Mouse (Mus musculus) stomach, embryonic 14.5 days (tissue): ENCODE data around the gene Gramd4. TPM values are rescaled to one million over a fixed set of nuclear protein-coding genes. Genes with fewer than 3 reads are reported as not detected.

ENCODE experiments used
- ATAC-seq: fragments of 200-750 bp; cut with Nextera tagmentation; 2 replicates; pipeline ENCODE4 v1.8.0; 2017; ENCODE audit warnings: low read depth, moderate TSS enrichment; ENCODE audit not compliant: insufficient number of reproducible peaks, insufficient read depth, low FRiP score
- H3K27ac ChIP-seq: fragments of 300-500 bp; sonication (generic); 2 replicates; pipeline ENCODE4 v1.5.1; 2014; ENCODE audit warnings: mild to moderate bottlenecking, low read length, moderate library complexity, mixed read lengths
- H3K27me3 ChIP-seq: fragments of 300-500 bp; sonication (generic); 2 replicates; pipeline ENCODE4 v1.6.1; 2014; ENCODE audit warnings: low read length, control low read depth, mixed read lengths; ENCODE audit not compliant: control insufficient read depth, insufficient read depth
- H3K36me3 ChIP-seq: fragments of 300-500 bp; sonication (generic); 2 replicates; pipeline ENCODE4 v1.6.1; 2014; ENCODE audit warnings: mild to moderate bottlenecking, control low read depth, low read length, moderate library complexity, mixed read lengths; ENCODE audit not compliant: control insufficient read depth, insufficient read depth
- H3K4me1 ChIP-seq: fragments of 300-500 bp; sonication (generic); 2 replicates; pipeline ENCODE4 v1.6.1; 2014; ENCODE audit warnings: low read length, control low read depth, mixed read lengths; ENCODE audit not compliant: control insufficient read depth, insufficient read depth
- H3K4me2 ChIP-seq: fragments of 300-500 bp; sonication (generic); replicated peaks from 2 replicates; pipeline ENCODE4 v1.6.1; 2014; ENCODE audit warnings: low read depth, low read length, control low read depth
- H3K4me3 ChIP-seq: fragments of 300-500 bp; sonication (generic); 2 replicates; pipeline ENCODE4 v1.5.1; 2014; ENCODE audit warnings: low read depth, low read length, control low read depth
- H3K9ac ChIP-seq: fragments of 300-500 bp; sonication (generic); replicated peaks from 2 replicates; pipeline ENCODE4 v1.6.1; 2014; ENCODE audit warnings: low read depth, mild to moderate bottlenecking, control low read depth, low read length, moderate library complexity, mixed read lengths
- H3K9me3 ChIP-seq: fragments of 300-500 bp; sonication (generic); 2 replicates; pipeline ENCODE4 v1.6.1; 2016; ENCODE audit warnings: low read depth, low read length, control low read depth; ENCODE audit not compliant: control insufficient read depth
- WGBS: fragments of 180-500 bp; shearing (Covaris S2); extraction: QIAGEN DNeasy Blood & Tissue Kit; methylation state at CpG from one replicate; pipeline ENCODE4 v1.1.7; 2014; 5-methylcytosine and 5-hydroxymethylcytosine counted together
- polyA plus RNA-seq: library from polyadenylated mRNA; unstranded; fragments of >200 nt; fragmentation: Nextera tagmentation; extraction: Ambion mirVana; gene quantifications from 2 replicates; pipeline ENCODE4 v1.2.1, GENCODE M21; 2014

Gramd4 gene
- polyA plus RNA-seq, 1 experiment from 2014 or later, result 7.2 TPM

DNA sequence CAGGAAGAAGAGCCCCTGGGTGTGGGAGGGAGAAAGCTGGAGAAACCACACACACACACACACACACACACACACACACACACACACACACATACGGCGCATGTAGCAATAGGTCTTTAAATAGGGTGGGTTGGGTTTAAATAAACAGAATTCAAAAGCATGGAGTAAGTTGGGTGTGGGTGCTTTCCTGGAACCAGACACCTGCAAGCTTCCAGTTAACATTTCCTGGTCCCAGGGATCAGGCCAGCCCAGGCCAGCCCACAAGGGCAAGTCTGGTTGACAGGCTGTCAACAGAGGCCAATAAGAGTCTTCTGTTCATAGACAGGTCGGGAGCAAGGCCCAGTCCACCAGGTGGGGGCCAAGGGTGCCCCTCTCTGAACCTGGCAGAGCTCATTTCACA is 21.6 kb upstream of the Gramd4 start:
- Histone ChIP-seq H3K36me3 (no peaks in the 10 kb centered on the region; the same call in 1 of the 2 replicates), H3K4me1 (peaks cover 6% of the 10 kb centered on the region; the same call in 1 of the 2 replicates), H3K4me3 (no peak overlapping the region), H3K4me2 (no peak overlapping the region), H3K27ac (peak overlapping the region; percentile 66; the same call in 1 of the 2 replicates), H3K9me3 (peaks cover 6% of the 10 kb centered on the region; the same call in 1 of the 2 replicates), H3K9ac (no peak overlapping the region), H3K27me3 (peaks cover 11% of the 10 kb centered on the region; the same call in 1 of the 2 replicates)
- 54% methylated on average over 3 of the region's 3 CpGs for WGBS
- peak; percentile 46 for ATAC-seq

- Histone ChIP-seq H3K4me1 (0 out of 2 replicates have a peak, but pooled peaks cover 2% of the 10 kb centered on the region), H3K4me3 (no peak overlapping the region), H3K9me3 (no peaks in the 10 kb centered on the region), H3K27me3 (no peaks in the 10 kb centered on the region; the same call in 1 of the 2 replicates), H3K36me3 (no peaks in the 10 kb centered on the region), H3K27ac (no peak overlapping the region), H3K4me2 (no peak overlapping the region), H3K9ac (no peak overlapping the region)
- 4% methylated on average over 2 of the region's 2 CpGs for WGBS
- 0 out of 2 replicates have a peak, but pooled peaks have one; percentile 25 for ATAC-seq
These were observed 18.7 kb upstream of the Gramd4 start for GRCm38 (mm10) chr15:86038802-86039201.

GRCm38 (mm10) chr15:86041421-86041820 is 16.1 kb upstream of the Gramd4 start:
- no peaks in the 10 kb centered on the region for H3K4me1 ChIP-seq
- no peak overlapping the region for H3K4me2 ChIP-seq
- H3K9me3 ChIP-seq, result no peaks in the 10 kb centered on the region
- 76% methylated on average over 5 of the region's 5 CpGs for WGBS
- H3K4me3 ChIP-seq, result no peak overlapping the region
- no peak overlapping the region for H3K27ac ChIP-seq
- H3K36me3 ChIP-seq, result no peaks in the 10 kb centered on the region
- H3K9ac ChIP-seq, result no peak overlapping the region
- ATAC-seq, result no peak
- H3K27me3 ChIP-seq, result no peaks in the 10 kb centered on the region

GRCm38 (mm10) chr15:86042364-86042763 is 15.1 kb upstream of the Gramd4 start:
- Histone ChIP-seq H3K4me2 (no peak overlapping the region), H3K27me3 (no peaks in the 10 kb centered on the region), H3K4me1 (no peaks in the 10 kb centered on the region), H3K9me3 (no peaks in the 10 kb centered on the region), H3K9ac (no peak overlapping the region), H3K27ac (no peak overlapping the region), H3K4me3 (no peak overlapping the region), H3K36me3 (no peaks in the 10 kb centered on the region)
- no peak for ATAC-seq
- 35% methylated on average over 4 of the region's 4 CpGs for WGBS

DNA sequence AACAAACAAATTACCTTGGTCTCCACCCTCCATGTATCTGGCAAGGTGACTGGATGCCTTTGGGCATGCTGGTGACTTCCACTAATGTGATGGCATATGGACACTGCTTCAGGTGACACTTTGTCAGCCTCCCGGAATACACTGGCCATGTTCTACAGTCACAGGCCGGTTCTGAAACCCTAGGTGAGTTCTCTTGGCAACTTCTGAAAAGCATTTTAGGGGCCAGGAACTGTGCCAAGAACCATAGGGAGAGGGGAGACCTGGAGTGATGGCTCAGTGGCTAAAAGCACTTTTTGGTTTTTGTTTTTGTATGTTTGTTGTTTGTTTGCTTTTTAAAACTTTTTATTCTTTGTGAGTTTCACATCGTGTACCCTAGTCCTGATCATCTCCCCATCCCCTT is 8.0 kb upstream of the Gramd4 start:
- ATAC-seq, result no peak
- no peaks in the 10 kb centered on the region for H3K9me3 ChIP-seq
- no peak overlapping the region for H3K27ac ChIP-seq
- no peaks in the 10 kb centered on the region for H3K36me3 ChIP-seq
- no peaks in the 10 kb centered on the region for H3K4me1 ChIP-seq
- no peaks in the 10 kb centered on the region for H3K27me3 ChIP-seq
- no peak overlapping the region for H3K4me2 ChIP-seq
- no peak overlapping the region for H3K9ac ChIP-seq
- H3K4me3 ChIP-seq, result no peak overlapping the region
- WGBS, result 85% methylated on average over 3 of the region's 3 CpGs

DNA sequence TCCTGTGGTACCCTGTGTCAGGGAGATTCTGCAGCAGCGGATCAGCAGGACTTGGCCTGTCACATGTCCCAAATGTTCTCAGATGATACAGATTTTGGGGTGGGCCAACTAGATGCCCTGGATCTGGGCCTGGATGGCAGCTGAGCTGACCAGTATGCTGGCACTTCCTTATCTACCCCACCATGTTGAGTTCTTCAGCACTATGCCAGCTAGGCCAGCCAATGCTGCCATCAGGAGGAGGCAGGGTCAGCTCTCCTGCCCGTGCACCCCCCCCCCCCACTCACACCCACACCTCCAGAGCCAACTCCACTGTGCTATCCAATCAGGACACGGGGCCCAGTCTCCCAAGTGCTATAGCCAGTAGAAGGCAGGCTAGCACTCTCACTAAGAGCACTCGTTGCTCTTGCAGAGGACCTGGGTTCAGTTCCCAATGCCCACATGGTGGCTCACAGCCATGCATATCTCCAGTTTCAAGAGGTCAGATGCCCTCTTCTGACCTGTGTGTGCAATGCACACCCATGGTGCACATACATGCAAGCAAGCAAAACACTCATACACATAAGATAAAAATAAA is 7.2 kb upstream of the Gramd4 start:
- no peaks in the 10 kb centered on the region for H3K9me3 ChIP-seq
- 73% methylated on average over 4 of the region's 4 CpGs for WGBS
- no peak overlapping the region for H3K27ac ChIP-seq
- H3K27me3 ChIP-seq, result no peaks in the 10 kb centered on the region
- no peak overlapping the region for H3K9ac ChIP-seq
- no peak overlapping the region for H3K4me3 ChIP-seq
- H3K36me3 ChIP-seq, result no peaks in the 10 kb centered on the region
- H3K4me2 ChIP-seq, result no peak overlapping the region
- no peak for ATAC-seq
- H3K4me1 ChIP-seq, result no peaks in the 10 kb centered on the region

DNA sequence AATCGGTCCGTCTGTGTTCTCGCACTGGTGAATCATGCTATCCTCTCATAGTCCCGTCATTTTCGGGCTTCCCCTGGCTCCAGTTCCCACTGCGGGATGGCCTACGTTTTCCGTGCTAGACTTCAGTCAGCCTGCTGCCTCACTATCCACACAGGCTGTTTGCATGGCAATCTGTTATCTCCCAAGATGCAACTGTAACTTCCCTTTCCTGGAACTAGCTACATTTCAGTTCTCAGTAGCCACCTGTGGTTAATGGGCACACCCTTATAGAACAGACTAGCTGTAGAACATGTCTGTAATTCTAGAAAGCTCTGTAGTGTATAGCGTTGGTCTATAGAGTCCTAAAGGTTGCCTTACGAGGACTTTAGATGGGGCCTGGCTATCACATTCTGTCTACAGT is 6.3 kb upstream of the Gramd4 start:
- no peak for ATAC-seq
- H3K36me3 ChIP-seq, result no peaks in the 10 kb centered on the region
- no peaks in the 10 kb centered on the region for H3K27me3 ChIP-seq
- H3K9ac ChIP-seq, result no peak overlapping the region
- WGBS, result 80% methylated on average over 10 of the region's 10 CpGs
- H3K9me3 ChIP-seq, result no peaks in the 10 kb centered on the region
- no peak overlapping the region for H3K4me2 ChIP-seq
- no peak overlapping the region for H3K4me3 ChIP-seq
- no peak overlapping the region for H3K27ac ChIP-seq
- no peaks in the 10 kb centered on the region for H3K4me1 ChIP-seq

DNA sequence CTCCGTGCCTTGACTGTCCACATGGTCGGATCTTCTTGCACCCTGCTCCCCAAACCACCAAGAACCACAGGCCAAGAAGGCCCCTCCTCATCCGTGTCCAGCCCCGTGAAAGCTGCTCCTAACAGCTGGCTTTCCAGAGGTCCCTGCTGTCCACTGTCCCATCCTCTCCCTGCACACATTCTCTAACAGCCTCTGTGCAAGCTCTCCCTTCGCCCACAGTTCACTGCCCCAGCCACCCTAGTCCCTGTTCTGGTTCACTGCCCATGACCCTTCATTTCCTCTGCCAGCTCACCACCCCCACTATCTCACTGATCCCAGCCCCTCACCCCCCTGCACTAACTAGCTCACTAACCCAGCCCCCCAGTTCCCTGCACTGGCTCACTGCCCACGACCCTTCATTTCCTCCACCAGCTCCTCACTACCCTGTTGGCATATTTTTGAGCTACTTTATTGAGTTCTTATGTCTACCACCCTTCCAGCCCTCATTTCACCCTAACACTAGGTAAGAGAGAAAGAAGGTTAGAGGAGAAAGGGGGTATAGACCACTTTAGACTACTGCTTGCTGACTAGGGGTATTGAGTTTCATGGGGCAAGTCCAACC is 5.5 kb upstream of the Gramd4 start:
- Histone ChIP-seq H3K27me3 (no peaks in the 10 kb centered on the region), H3K9ac (no peak overlapping the region), H3K4me2 (no peak overlapping the region), H3K36me3 (no peaks in the 10 kb centered on the region), H3K4me3 (no peak overlapping the region), H3K9me3 (no peaks in the 10 kb centered on the region), H3K27ac (no peak overlapping the region), H3K4me1 (no peaks in the 10 kb centered on the region)
- WGBS, result 61% methylated on average over 6 of the region's 6 CpGs
- ATAC-seq, result no peak
